Mouse (Mus musculus): Measurements from ENCODE around the gene Cxcl14.

Gene Cxcl14

DNA sequence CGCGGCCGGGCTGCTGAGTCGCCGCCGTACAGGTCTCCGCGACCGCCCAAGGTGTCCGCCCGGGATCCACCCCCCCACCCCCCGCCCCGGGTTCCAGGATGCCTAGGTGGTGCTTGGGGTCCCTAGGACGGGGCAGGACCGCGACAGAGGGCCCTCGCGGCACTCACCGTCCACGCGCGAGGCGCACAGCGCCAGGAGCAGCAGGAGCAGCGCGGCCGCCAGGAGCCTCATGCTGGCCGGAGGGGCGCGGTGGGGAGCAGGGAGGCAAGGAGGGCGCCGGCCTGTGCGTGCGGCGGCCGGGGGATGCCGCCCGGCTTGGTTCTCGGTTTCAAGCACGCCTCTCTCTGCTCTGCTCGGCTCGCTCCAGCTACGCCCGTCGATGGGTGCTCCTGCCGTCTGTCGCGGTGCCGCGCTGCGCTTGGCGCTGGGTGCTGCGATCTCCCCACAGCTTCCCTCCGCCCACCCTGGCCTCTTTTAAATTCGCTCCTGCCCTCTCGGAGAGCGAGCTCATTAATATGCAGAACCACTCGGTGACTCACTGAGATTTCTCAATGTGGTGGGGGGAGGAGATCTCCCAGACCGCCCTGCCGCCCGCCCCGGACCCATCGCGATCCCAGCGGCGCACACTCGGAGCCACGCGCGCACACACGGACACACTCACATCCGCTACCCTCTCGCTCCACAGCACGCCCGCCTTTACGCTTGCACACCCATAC is at the start of gene Cxcl14:
Gene Cxcl14, minus strand, starts transcription at position 609 of the 716 bp plus-strand sequence.
- DNase-seq (ENCODE audit: low read depth, low spot score): no peak

DNA sequence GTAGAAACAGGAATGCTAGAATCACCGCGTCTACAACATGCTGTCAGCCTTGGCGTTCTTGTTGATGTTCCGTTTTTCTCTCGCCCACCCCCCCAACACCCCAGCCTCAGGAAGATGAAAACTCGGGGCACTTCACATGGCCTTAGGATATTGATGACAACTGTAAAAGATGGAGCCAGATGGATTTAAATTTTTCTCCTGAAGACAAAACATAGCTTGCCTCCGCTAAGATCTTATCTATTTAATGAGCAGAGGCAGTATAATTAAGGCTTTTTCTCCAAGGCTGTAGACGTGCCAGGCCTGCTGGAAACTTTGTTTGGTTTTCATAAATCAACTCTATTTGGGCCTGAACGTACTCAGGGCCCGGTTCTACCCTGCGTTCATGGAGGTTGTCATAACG is 48.0 kb upstream of the Cxcl14 start:
- DNase-seq (ENCODE audit: low read depth, low spot score): no peak

DNA sequence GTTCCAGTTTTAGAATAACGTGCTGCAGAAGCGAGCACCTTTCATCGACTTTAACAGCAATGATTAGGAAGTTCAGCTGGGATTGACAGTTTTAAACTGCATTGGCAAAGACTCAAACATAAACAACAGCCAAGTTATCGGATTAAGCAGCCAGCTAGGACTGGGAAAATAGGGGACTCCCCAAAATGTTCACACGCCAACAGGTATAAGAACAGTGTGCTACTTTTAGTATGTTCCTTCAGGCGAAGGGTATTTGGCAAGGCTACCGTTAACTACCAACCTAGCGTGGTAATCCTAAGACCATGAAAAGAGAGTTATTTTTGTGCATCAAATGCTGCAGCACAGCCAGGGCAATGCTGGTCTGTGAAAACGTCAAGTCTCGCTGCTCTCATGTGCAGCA is 46.1 kb upstream of the Cxcl14 start:
- no peak for DNase-seq (ENCODE audit: low read depth, low spot score)

DNA sequence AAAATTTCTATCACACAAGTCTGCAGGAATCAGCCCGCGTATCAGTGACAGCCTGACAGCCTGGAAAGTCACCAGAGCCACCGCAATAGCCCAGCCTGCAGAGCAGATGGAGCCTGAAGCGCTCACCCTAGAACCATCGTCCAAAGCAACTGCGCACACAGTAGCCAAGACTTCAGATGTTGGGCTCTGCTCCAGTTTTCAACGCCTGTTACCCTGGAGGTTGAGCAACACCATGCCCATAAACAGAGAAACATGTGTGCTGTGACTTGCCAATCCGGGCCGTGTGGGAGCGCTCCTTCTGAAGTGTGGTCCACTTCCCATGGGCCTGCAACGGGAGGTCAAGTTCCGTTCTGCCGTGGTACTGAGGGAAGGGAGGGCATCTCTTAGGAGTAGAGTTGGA is 44.2 kb upstream of the Cxcl14 start:
- DNase-seq (ENCODE audit: low read depth, low spot score): no peak

DNA sequence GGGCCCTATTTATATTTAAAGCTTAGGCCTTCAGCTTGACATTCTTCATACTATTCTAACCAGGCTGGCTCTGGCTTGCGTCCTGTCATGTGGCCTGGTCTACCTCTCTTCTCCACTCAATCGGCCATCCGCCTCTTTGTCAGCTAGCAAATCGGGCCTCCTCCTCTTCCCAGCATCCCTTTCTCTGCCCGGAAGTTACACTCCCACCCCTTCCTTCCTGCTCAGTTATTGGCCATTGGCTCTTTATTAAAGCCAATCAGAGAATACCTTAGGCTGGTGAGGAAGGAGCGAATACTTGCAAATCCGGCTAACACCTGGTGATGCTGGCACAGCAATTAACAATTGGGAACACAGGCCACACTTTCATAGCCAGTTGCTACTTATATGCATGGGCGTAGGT is 43.5 kb upstream of the Cxcl14 start:
- no peak for DNase-seq (ENCODE audit: low read depth, low spot score)

DNA sequence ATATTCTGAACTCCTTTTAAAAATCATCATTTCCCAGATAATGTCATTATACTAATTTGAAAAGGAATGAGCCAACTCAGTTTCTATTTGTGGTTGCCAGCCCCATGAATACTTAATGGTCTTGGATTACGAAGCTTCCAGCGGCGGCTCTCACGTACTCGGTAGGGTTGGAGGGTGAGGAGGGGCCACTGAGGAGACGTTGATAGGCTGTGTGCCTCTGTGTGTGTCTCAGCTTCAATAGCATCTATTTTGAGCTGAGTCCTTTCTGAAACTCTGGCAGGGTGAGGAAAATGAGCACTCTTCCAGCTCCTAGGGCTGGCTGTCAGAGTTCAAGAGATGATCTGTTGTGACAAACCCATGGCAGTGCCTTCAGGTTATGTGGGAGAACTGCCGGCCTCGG is 40.6 kb upstream of the Cxcl14 start:
- DNase-seq (ENCODE audit: low read depth, low spot score): no peak

DNA sequence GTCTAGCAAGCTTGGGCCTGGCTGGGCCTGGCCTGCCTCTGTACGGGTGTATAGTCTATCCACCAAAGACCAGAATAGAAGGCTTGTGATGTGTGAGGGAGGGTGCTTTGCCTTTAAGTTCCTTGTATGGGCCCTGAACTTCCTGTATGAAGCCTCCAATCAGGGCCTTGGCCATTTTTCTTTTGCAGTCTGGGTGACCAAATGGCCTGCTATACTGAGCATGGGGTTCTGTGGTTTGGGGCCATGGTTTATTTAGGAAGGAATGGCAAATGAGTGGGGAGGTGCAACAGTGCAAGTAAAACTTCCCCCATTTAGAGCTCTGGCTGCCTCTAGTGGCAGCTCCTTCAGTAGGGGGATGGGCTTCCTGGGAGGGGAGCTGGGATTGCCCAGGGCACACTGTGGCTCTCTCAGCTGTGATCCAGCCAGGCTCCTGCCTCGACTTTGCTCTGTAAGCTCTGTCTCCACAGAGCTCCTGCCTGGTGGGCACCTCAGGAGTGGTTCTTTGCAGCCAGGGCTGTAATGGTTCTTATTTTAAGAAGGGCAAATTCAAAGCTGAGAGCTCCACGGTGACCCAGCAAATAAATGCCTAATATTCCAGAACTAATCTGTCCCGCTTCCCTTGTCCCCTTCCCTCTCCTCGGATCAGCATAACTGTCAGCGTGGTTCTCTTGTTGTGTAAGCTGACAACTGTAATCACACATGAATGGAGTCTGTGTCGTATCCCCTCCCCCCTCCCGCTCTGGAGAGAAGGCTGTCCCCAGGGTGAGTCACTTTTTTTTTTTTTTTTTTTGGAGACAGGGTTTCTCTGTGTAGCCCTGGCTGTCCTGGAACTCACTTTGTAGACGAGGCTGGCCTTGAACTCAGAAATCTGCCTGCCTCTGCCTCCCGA is 38.7 kb upstream of the Cxcl14 start:
- DNase-seq (ENCODE audit: low read depth, low spot score): no peak

DNA sequence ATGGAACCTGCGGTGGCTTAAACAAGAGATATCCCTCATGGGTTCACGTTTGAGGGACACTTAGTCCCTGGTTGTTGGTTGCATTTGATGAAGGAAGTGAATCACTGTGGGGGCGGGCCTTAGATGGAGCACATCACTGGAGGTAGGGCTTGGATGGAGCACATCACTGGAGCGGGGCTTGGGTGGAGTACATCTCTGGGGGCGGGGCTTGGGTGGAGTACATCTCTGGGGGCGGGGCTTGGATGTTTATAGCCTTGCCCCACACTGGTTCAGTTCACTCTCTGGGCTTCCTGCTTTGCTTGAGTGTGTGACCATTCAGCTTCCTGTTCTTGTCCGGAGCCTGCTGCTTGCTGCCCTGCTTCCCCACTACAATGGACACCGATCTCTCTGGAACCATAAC is 37.9 kb upstream of the Cxcl14 start:
- no peak for DNase-seq (ENCODE audit: low read depth, low spot score)

DNA sequence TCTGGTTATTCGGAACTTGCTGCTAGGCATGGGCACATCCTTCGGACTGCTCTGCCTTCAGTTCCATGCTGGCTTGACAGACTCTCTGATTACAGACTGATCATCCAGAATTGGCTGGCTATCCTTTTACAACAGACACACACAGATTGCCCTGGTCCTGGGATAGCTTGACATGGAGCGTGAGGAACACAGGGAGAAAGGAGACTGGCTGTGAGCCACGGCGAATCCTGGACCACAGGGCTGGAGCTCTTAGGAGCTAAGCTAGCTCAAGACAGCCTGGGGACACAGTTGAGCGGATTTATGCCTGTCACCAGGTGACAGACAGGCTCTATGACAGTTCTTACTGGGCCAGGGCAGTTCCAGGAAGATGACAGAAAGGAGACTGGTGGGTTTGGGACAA is 36.0 kb upstream of the Cxcl14 start:
- no peak for DNase-seq (ENCODE audit: low read depth, low spot score)

DNA sequence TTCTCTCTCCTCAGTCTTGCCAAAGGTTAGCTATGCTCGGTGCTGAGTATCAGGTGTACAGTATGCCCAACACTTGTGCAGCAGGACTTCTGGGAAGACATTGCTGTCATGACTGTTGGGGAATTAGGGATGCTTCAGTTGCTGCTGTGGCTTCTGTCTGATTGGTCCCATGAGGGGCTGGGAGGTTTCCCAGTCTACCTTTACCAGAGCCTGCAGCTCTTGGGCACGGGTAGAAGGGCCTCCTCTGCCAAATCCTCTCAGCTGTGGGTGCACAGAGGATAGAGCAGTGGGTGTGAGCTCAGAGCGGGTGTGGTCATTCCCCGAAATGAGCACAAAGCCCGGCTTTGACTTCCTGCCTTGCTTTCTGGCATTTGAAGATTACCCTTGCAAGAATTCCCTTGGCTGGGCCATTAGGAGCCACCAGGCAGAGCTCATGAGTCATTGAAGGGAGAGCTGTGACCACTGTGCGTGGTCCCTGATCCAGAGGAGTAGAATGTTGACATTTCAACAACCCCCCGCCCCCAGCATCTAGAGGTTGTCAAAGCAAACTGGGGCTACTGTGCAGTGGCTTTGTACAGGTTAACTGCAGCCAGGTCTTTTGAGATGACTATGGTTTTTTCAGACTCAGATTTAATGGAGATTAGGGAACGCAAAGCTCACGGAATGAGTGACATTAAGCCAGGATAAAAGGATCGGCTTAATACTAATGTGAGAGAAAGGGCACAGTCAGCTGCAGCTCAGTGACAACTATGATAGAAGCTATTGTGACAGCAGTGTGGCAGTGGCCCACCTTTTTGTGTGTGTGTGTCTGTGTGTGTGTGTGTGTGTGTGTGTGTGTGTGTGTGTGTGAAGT is 34.5 kb upstream of the Cxcl14 start:
- no peak for DNase-seq (ENCODE audit: low read depth, low spot score)

DNA sequence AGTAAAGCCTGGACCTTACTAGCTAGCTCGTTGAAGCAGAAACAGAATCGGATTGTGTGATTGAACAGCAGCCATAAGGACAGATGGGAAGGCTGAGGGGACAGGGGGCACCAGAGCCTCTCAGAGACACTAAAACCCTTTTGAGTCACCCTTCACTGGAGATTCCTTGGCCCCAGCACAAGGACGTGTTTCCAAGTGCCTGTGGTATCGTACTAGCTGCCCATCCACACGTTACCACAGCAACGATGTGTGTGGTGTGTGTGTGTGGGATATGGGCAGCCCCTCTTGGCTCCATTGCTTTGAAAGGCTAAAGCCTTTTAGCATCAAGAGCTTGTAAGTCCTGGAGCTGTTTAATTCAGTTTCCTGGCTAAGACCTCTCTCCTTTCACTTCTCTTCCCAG is 33.4 kb upstream of the Cxcl14 start:
- DNase-seq (ENCODE audit: low read depth, low spot score): no peak

DNA sequence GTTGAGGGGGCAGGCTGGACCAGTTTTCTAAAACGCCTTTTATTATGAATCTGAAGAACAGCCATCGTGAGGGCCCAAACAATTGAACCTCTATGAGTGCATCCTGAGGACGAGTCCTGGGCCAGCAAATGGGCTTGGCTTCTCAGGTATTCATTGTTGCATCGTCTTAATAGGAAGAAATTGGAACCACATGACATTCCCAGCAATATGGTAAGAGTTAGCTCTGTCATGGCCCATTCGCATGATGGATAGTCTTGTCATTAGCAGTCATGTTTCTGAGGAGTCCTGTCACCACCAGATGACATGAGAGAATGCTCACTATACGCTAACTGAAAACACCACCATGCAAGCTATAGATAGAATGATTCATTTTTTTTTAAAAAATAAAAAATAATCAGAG is 32.8 kb upstream of the Cxcl14 start:
- DNase-seq (ENCODE audit: low read depth, low spot score): no peak

DNA sequence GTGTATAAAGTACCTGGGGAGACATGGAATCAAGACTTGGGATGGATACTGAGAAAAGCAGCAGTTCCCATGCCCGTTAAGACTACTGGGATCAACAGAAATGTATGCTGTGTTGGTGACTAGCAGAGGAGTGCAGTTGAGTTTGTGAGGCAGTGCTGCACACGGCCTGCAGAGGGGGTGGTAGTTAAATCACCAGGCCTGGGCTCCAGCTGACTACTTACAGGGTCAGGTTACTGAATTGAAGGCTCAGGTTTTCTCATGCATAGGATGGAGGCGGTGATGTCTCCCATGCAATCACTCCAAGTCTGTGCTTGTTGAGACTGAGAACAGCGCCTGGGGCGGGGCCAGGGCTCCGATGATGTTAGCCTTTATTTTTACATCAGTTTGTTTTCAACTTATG is 31.4 kb upstream of the Cxcl14 start:
- no peak for DNase-seq (ENCODE audit: low read depth, low spot score)

DNA sequence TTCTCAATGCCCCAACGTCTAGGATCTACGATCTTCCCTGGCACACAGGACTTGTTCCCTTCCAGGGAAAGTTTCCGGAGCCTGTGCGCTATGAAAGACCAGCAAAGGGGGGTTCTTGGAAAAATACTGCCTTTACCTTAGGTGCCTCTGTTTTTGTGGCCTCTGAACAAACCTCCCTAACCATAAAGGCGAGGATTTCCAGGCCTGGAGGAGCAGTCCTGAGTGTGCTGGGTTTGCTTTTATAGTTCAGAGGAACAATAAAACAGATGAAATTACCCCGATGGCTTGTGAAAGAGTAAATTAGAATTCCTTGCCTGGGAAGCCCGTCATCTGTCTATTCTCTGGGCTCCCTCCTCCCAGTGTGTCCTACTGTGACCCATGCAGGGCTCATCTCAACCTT is 25.3 kb upstream of the Cxcl14 start:
- DNase-seq (ENCODE audit: low read depth, low spot score): no peak

DNA sequence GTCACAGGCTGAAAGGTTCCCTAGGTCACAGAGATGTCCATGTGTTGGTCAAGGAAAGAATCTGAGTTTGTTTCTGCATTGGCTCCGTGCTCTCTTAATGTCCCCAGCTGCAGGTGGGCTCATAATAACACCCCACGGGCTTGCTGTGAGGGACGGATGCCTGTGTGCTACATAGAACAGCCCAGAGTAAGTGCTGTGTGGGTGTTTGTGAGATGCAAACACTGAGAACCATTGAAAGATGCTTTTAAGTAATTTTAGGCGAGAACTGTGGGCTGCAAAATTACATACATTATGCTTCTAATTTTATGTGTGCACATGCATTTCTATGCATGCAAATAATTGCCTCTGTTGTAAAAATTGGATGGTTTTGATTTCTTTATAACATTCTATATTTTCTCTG is 20.6 kb upstream of the Cxcl14 start:
- no peak for DNase-seq (ENCODE audit: low read depth, low spot score)

DNA sequence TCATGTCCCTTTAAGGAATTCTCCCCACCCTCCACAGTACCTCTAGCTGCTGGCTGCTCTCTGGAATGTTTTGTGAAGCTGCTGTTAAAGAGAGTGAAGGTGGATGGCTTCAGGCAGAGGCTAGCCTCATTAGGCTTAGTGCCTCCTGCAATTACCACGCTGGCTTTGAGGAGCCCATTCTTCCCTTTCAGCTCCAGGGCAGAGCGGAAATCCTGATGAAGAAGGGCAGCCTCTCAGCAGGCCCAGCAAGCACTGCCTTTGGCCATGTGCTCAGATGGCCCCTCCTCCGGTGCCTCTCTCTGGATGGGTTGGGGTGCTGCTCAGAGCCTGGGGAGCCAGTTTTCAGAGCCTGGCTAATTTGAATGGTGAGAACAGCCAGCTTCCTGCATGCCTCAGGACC is 18.9 kb upstream of the Cxcl14 start:
- DNase-seq (ENCODE audit: low read depth, low spot score): no peak

DNA sequence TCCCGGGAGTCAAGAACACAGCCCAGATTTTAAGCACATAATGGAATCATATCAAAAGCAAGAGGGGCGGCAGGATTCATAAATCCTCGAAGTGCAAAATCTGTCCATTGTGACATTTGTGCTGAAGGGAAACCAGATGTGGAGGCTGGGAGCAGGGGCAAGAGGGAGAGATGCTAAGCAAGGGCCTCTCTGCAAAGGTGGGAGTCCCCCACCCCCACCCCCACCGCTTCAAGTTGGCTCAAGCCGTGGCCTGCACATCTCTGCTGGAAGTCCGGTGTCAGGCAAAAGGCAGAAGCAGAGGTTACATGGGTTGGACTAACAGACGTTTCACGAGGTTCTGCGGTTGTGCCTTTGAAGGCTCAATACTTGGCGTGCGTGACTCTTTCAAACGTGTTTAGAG is 8.7 kb upstream of the Cxcl14 start:
- DNase-seq (ENCODE audit: low read depth, low spot score): no peak

DNA sequence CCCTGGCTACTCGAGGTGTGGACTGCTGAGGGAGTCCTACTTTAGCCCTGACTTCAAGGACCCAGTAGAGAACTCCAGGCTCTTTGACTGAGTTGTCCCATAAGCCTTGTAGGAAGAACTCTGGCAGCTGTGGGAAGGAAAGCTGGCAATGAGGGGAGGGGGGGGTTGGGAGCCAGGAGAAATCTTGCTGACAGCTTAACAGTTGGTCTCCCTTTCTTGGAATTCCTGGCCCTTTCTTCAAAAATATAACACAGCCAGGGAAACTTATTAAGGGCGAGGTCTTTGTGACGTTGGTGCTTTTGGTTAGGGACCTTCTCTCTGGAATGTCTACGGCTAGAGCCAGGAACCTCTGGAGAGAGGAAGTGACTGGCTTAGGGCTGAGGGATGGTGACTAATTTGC is 8.1 kb upstream of the Cxcl14 start:
- no peak for DNase-seq (ENCODE audit: low read depth, low spot score)

DNA sequence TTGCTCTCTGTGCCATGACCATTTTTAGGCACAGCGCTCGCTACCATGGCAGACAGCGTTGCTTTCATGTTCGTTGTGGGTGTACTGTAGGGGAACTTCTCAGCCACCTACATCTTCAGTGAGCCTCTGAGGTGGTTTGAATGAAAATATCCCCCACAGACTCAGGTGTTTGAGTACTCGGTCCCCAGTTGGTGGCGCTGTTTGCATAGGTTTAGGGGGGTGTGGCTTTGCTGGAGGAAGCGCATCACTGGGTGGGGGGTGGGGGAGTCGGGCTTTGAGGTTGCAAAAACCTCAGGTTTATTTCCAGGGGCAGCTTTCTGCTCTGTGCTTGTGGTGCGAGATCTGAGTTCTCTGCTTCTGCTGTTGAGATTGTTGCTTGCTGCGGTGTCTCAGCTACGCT is 3.0 kb upstream of the Cxcl14 start:
- no peak for DNase-seq (ENCODE audit: low read depth, low spot score)

DNA sequence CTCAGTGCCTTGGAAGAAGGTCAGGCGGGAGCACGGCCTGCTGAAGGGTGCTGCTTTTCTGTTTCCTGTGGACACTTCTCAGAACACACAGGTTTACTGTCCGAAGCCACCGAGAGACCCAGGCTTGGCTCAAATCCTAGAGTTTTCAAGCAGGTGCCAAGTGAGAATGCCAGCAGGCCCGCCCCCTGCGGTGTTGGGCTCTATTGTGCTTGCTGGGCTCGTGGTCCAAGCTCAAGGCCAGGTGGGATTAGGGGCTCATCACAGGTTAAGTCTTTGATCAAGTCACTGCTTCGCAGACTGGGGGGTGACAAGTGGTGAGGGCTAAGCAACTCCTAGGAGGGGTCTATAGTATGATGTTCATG is 289 bp upstream of the Cxcl14 start:
- no peak for DNase-seq (ENCODE audit: low read depth, low spot score)

DNA sequence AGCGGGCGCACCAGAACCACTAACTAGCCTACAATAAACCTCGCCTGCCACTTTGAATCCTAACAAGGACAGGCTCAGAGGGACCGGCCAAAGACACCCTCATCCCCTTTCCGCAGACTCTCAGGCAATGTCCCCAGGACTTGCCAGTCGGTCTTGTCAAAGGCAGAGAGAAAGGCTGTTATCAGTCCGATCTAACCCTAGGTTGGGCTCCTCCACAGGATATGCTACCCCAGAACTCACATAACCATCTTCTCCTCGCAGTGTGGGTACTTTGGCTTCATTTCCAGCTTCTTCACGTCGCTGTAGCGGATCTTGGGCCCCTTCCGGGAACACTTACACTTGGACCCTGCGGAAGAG is 787 bp downstream of the Cxcl14 start:
- DNase-seq (ENCODE audit: low read depth, low spot score): no peak

DNA sequence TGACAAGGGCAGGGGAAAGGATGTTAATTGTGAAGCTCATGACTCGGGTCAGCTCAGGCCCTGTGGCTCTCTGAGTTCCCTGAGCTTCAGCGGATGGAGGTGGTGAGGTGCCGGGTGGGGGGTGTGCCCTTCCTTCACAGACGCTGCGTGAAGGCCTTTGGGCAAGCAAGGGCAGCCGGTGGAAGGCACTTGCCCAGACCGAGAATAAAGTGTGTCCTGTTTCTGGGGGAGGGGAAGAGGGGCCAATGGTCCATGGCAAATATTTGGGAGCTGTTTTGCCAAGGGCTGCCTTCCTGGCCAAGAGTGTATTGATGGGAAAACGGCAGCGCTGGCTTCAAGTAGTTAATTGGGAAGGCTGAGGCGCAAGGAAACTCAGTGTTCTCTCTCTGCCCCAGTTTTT is 1.4 kb downstream of the Cxcl14 start:
- no peak for DNase-seq (ENCODE audit: low read depth, low spot score)

DNA sequence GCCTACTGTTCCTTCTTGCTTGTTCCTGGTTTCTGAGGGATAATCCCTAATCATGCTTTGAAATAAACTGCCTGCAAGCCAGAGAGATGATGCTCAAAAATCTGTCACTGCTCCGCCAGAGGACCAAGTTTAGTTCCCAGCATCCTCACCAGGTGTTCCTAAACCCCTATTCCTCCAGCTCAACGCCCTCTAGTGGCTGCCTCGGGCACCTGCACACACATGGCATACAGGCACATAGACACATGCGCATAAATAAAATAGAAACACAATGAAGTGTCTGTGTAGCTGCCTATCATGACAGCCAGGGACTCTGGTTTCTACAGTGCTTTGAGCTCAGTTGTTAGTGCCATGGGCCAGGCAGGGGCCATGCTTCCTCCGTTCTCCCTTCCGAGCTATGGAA is 6.4 kb downstream of the Cxcl14 start:
- no peak for DNase-seq (ENCODE audit: low read depth, low spot score)
